Mouse (Mus musculus) MEL (cell line): ENCODE measurements around the gene Atp13a3. TPM values are rescaled to one million over a fixed set of nuclear protein-coding genes. Genes with fewer than 3 reads are reported as not detected.

Source experiments
- DNase-seq: peaks from one replicate; pipeline ENCODE4 v3.0.0; 2011; ENCODE audit warnings: low read depth, low spot score
- H3K27ac ChIP-seq: 2 replicates; pipeline ENCODE4 v1.5.1; 2012; ENCODE audit warnings: low read depth, mild to moderate bottlenecking, control low read depth, low read length, moderate library complexity; ENCODE audit not compliant: control insufficient read depth
- H3K27me3 ChIP-seq, 2 experiments: fragments of 150-350 bp in 1 of 2; sonication (generic) in 1 of 2; 2 replicates each; pipeline ENCODE4 v1.6.1; 2012; ENCODE audit warnings: low read length in 2 of 2, mild to moderate bottlenecking in 2 of 2, improper control_type of control experiment in 1 of 2, moderate library complexity in 1 of 2; ENCODE audit not compliant: insufficient read depth in 2 of 2, control insufficient read depth in 1 of 2
- H3K36me3 ChIP-seq, 2 experiments: 2 replicates each; pipeline ENCODE4 v1.6.1; 2012 to 2014; ENCODE audit warnings: low read length in 2 of 2, improper control_type of control experiment in 1 of 2, inconsistent platforms in 1 of 2, mild to moderate bottlenecking in 1 of 2; ENCODE audit not compliant: insufficient read depth in 2 of 2, control insufficient read depth in 1 of 2
- H3K4me1 ChIP-seq, 2 experiments: fragments of 150-350 bp in 1 of 2; sonication (generic) in 1 of 2; 2 replicates each; pipeline ENCODE4 v1.6.1; 2012; ENCODE audit warnings: low read length in 2 of 2, improper control_type of control experiment in 1 of 2, mild to moderate bottlenecking in 1 of 2; ENCODE audit not compliant: insufficient read depth in 2 of 2, control insufficient read depth in 1 of 2
- H3K4me3 ChIP-seq, 2 experiments: fragments of 150-350 bp in 1 of 2; sonication (generic) in 1 of 2; 2 replicates each; pipeline ENCODE4 v1.5.1; 2012; ENCODE audit warnings: low read depth in 2 of 2, low read length in 2 of 2, mild to moderate bottlenecking in 2 of 2, moderate library complexity in 2 of 2, control low read depth in 1 of 2, improper control_type of control experiment in 1 of 2; ENCODE audit not compliant: control insufficient read depth in 1 of 2, insufficient read depth in 1 of 2
- H3K79me2 ChIP-seq: 2 replicates; pipeline ENCODE4 v1.6.1; 2012; ENCODE audit warnings: mild to moderate bottlenecking, low read length, moderate library complexity; ENCODE audit not compliant: control insufficient read depth, poor library complexity, insufficient read depth
- H3K9ac ChIP-seq: 2 replicates; pipeline ENCODE4 v1.6.1; 2012; ENCODE audit warnings: low read depth, mild to moderate bottlenecking, control low read depth, low read length, moderate library complexity; ENCODE audit not compliant: control insufficient read depth, poor library complexity, severe bottlenecking
- H3K9me3 ChIP-seq: fragments of 150-350 bp; sonication (generic); replicated peaks from 2 replicates; pipeline ENCODE4 v1.6.1; 2012; ENCODE audit warnings: mild to moderate bottlenecking, low read length, improper control_type of control experiment, moderate library complexity; ENCODE audit not compliant: insufficient read depth
- CHD1 ChIP-seq: IDR thresholded peaks from 2 replicates; pipeline ENCODE4 v1.6.1; 2012; ENCODE audit warnings: low read depth, mild to moderate bottlenecking, inconsistent platforms, low read length, improper control_type of control experiment
- CHD2 ChIP-seq: IDR thresholded peaks from 2 replicates; pipeline ENCODE4 v1.6.1; 2011; ENCODE audit warnings: low read length, improper control_type of control experiment
- CTCF ChIP-seq, 3 experiments: IDR thresholded peaks in 2 of 3; conservative IDR thresholded peaks in 1 of 3; 2 replicates each; pipeline ENCODE4 v1.5.1; 2011 to 2012; ENCODE audit warnings: low read length in 3 of 3, low read depth in 2 of 3, mild to moderate bottlenecking in 2 of 3, improper control_type of control experiment in 1 of 3, inconsistent platforms in 1 of 3, mixed read lengths in 1 of 3, moderate library complexity in 1 of 3; ENCODE audit not compliant: control insufficient read depth in 1 of 3, insufficient read depth in 1 of 3, poor library complexity in 1 of 3, severe bottlenecking in 1 of 3
- ELF1 ChIP-seq: IDR thresholded peaks from 2 replicates; pipeline ENCODE4 v1.6.1; 2014; ENCODE audit warnings: low read depth, mild to moderate bottlenecking, inconsistent platforms, low read length, improper control_type of control experiment, moderate library complexity
- EP300 ChIP-seq, 2 experiments: IDR thresholded peaks; 2 replicates each; pipeline ENCODE4 v1.6.1; 2011; ENCODE audit warnings: improper control_type of control experiment in 2 of 2, low read length in 2 of 2, low read depth in 1 of 2, mild to moderate bottlenecking in 1 of 2
- ETS1 ChIP-seq: IDR thresholded peaks from 2 replicates; pipeline ENCODE4 v1.6.1; 2012; ENCODE audit warnings: low read depth, mild to moderate bottlenecking, inconsistent platforms, low read length, improper control_type of control experiment, moderate library complexity
- GABPA ChIP-seq: IDR thresholded peaks from 2 replicates; pipeline ENCODE4 v1.6.1; 2012; ENCODE audit warnings: low read depth, mild to moderate bottlenecking, inconsistent platforms, low read length, improper control_type of control experiment, moderate library complexity
- GATA1 ChIP-seq: IDR thresholded peaks from 2 replicates; pipeline ENCODE4 v1.6.1; 2011; ENCODE audit warnings: low read depth, low read length, improper control_type of control experiment
- HCFC1 ChIP-seq: IDR thresholded peaks from 2 replicates; pipeline ENCODE4 v1.6.1; 2012; ENCODE audit warnings: low read depth, mild to moderate bottlenecking, inconsistent platforms, low read length, improper control_type of control experiment, moderate library complexity
- JUND ChIP-seq: IDR thresholded peaks from 2 replicates; pipeline ENCODE4 v1.6.1; 2011; ENCODE audit warnings: low read depth, mild to moderate bottlenecking, improper control_type of control experiment, low read length
- KAT2A ChIP-seq: conservative IDR thresholded peaks from 2 replicates; pipeline ENCODE4 v1.6.1; 2012; ENCODE audit warnings: low read depth, low read length, improper control_type of control experiment, inconsistent platforms
- MAFK ChIP-seq: IDR thresholded peaks from 2 replicates; pipeline ENCODE4 v1.6.1; 2011; ENCODE audit warnings: low read depth, mild to moderate bottlenecking, low read length, improper control_type of control experiment, borderline replicate concordance
- MAZ ChIP-seq: IDR thresholded peaks from 2 replicates; pipeline ENCODE4 v1.6.1; 2012; ENCODE audit warnings: low read depth, mild to moderate bottlenecking, inconsistent platforms, low read length, improper control_type of control experiment
- MEF2A ChIP-seq: IDR thresholded peaks from 2 replicates; pipeline ENCODE4 v1.6.1; 2014; ENCODE audit warnings: low read depth, mild to moderate bottlenecking, inconsistent platforms, low read length, improper control_type of control experiment; ENCODE audit not compliant: poor library complexity, insufficient replicate concordance, severe bottlenecking; ENCODE audit errors: extremely low read depth
- MXI1 ChIP-seq: IDR thresholded peaks from 2 replicates; pipeline ENCODE4 v1.6.1; 2011; ENCODE audit warnings: mild to moderate bottlenecking, low read depth, low read length, improper control_type of control experiment
- MYB ChIP-seq: IDR thresholded peaks from 2 replicates; pipeline ENCODE4 v1.6.1; 2011; ENCODE audit warnings: mild to moderate bottlenecking, low read depth, low read length, improper control_type of control experiment
- MYC ChIP-seq: IDR thresholded peaks from 2 replicates; pipeline ENCODE4 v1.6.1; 2011; ENCODE audit warnings: low read depth, mild to moderate bottlenecking, low read length, improper control_type of control experiment, moderate library complexity
- NELFE ChIP-seq: IDR thresholded peaks from 2 replicates; pipeline ENCODE4 v1.6.1; 2011; ENCODE audit warnings: low read depth, low read length, improper control_type of control experiment
- NRF1 ChIP-seq: IDR thresholded peaks from 2 replicates; pipeline ENCODE4 v1.6.1; 2014; ENCODE audit warnings: low read depth, mild to moderate bottlenecking, inconsistent platforms, low read length, improper control_type of control experiment, moderate library complexity; ENCODE audit not compliant: poor library complexity, insufficient read depth, severe bottlenecking
- POLR2A ChIP-seq, 2 experiments: IDR thresholded peaks; 2 replicates each; pipeline ENCODE4 v1.6.1; 2011 to 2012; ENCODE audit warnings: low read length in 2 of 2, mild to moderate bottlenecking in 2 of 2, control low read depth in 1 of 2, improper control_type of control experiment in 1 of 2, low read depth in 1 of 2, moderate library complexity in 1 of 2; ENCODE audit not compliant: control insufficient read depth in 1 of 2, insufficient read depth in 1 of 2, poor library complexity in 1 of 2
- POLR2AphosphoS2 ChIP-seq: IDR thresholded peaks from 2 replicates; pipeline ENCODE4 v1.6.1; 2011; ENCODE audit warnings: low read length, improper control_type of control experiment
- POLR2AphosphoS5 ChIP-seq: IDR thresholded peaks from 2 replicates; pipeline ENCODE4 v1.6.1; 2012; ENCODE audit warnings: low read depth, borderline replicate concordance, mild to moderate bottlenecking, inconsistent platforms, low read length, moderate library complexity, mixed read lengths
- RAD21 ChIP-seq: IDR thresholded peaks from 2 replicates; pipeline ENCODE4 v1.6.1; 2011; ENCODE audit warnings: mild to moderate bottlenecking, low read depth, low read length, improper control_type of control experiment
- RCOR1 ChIP-seq: IDR thresholded peaks from 2 replicates; pipeline ENCODE4 v1.6.1; 2012; ENCODE audit warnings: low read depth, mild to moderate bottlenecking, inconsistent platforms, low read length, improper control_type of control experiment
- SIN3A ChIP-seq: IDR thresholded peaks from 2 replicates; pipeline ENCODE4 v1.6.1; 2012; ENCODE audit warnings: low read length, improper control_type of control experiment, inconsistent platforms
- SMC3 ChIP-seq: IDR thresholded peaks from 2 replicates; pipeline ENCODE4 v1.6.1; 2011; ENCODE audit warnings: low read depth, low read length, improper control_type of control experiment
- TAL1 ChIP-seq: IDR thresholded peaks from 2 replicates; pipeline ENCODE4 v1.6.1; 2012; ENCODE audit warnings: mild to moderate bottlenecking, inconsistent platforms, low read length, moderate library complexity, mixed read lengths
- TCF12 ChIP-seq: IDR thresholded peaks from 2 replicates; pipeline ENCODE4 v1.6.1; 2014; ENCODE audit warnings: low read depth, mild to moderate bottlenecking, inconsistent platforms, low read length, improper control_type of control experiment, moderate library complexity
- UBTF ChIP-seq: IDR thresholded peaks from 2 replicates; pipeline ENCODE4 v1.6.1; 2012; ENCODE audit warnings: low read depth, mild to moderate bottlenecking, inconsistent platforms, low read length, improper control_type of control experiment, moderate library complexity, borderline replicate concordance; ENCODE audit not compliant: insufficient read depth
- USF1 ChIP-seq: IDR thresholded peaks from 2 replicates; pipeline ENCODE4 v1.6.1; 2014; ENCODE audit warnings: low read depth, mild to moderate bottlenecking, inconsistent platforms, low read length, improper control_type of control experiment, moderate library complexity
- USF2 ChIP-seq, 2 experiments: IDR thresholded peaks; 2 replicates each; pipeline ENCODE4 v1.6.1; 2011 to 2012; ENCODE audit warnings: improper control_type of control experiment in 2 of 2, low read length in 2 of 2, borderline replicate concordance in 1 of 2, inconsistent platforms in 1 of 2, low read depth in 1 of 2, mild to moderate bottlenecking in 1 of 2; ENCODE audit not compliant: insufficient read depth in 1 of 2
- ZC3H11A ChIP-seq: IDR thresholded peaks from 2 replicates; pipeline ENCODE4 v1.6.1; 2012; ENCODE audit warnings: low read depth, mild to moderate bottlenecking, inconsistent platforms, low read length, improper control_type of control experiment
- ZKSCAN1 ChIP-seq: IDR thresholded peaks from 2 replicates; pipeline ENCODE4 v1.6.1; 2012; ENCODE audit warnings: low read depth, mild to moderate bottlenecking, inconsistent platforms, low read length, improper control_type of control experiment, moderate library complexity
- ZMIZ1 ChIP-seq: IDR thresholded peaks from 2 replicates; pipeline ENCODE4 v1.6.1; 2012; ENCODE audit warnings: low read depth, mild to moderate bottlenecking, inconsistent platforms, low read length, improper control_type of control experiment, moderate library complexity
- ZNF384 ChIP-seq: IDR thresholded peaks from 2 replicates; pipeline ENCODE4 v1.6.1; 2012; ENCODE audit warnings: low read depth, mild to moderate bottlenecking, inconsistent platforms, low read length, improper control_type of control experiment
- polyA plus RNA-seq, 2 experiments: library from polyadenylated mRNA; stranded (reverse) in 1 of 2; unstranded in 1 of 2; fragments of >175 nt in 1 of 2; fragments of >200 nt in 1 of 2; gene quantifications; 2 replicates each; pipeline versions ENCODE4 v1.2.1 to v1.2.4; 2012; ENCODE audit warnings: low replicate concordance in 2 of 2, low read depth in 1 of 2; ENCODE audit not compliant: insufficient read length in 2 of 2, insufficient read depth in 1 of 2, missing spikeins in 1 of 2
- total RNA-seq: library from RNA; depleted of rRNA; stranded (reverse); fragments of 300-350 nt; gene quantifications from 2 replicates; pipeline ENCODE4 v1.2.3, GENCODE M21; 2012

Atp13a3 gene
- total and polyA plus RNA-seq, 3 experiments: 93.3 to 120 (median 117) TPM

DNA sequence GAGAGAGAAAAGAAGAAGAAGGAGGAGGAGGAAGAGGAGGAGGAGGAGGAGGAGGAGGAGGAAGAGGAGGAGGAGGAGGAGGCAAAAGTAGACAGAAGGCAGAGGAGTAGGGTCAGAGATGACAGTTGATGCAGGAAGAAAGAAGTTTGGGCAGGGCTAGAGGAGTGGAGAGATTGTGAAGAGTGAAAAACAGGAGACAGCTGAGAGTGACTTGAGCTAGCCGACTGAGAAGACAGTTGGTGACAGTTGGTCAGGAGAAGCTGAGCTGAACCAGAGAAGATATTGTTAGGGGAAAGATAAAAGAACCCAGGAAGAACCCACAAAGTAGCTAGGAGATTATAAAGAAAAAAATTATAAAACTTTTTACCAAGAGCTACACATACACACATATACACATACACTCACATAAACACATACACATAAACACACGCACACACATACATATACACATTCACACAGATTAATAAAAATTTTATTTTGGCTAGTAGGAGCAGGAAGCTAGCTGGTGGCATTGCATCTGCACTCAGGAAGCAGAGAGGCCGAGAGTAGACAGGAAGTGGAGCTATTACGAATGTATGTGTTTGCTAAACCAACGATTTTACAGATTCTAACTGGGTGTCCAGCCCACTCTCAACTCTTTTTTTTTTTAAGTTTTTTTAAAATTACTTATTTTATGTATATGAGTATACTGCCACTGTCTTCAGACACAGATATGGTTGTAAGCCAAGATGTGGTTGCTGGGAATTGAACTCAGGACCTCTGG, 47.6 kb upstream of the Atp13a3 start:
- Histone ChIP-seq H3K27me3 (no peaks in the 10 kb centered on the region), H3K4me1 (peaks cover 38 to 56% of the 10 kb centered on the region in 2 experiments)
- TF ChIP-seq ETS1: peak; percentile 95
- no peak for TF ChIP-seq CHD1
- no peak for TF ChIP-seq CHD2
- TF ChIP-seq KAT2A: no peak
- TF ChIP-seq SMC3: no peak
- no peak for TF ChIP-seq ZKSCAN1
- TF ChIP-seq MEF2A: no peak
- TF ChIP-seq TAL1: peak; percentile 53; the same call in 1 of the 2 replicates
- TF ChIP-seq ZNF384: peak; percentile 86
- TF ChIP-seq NRF1: no peak
- TF ChIP-seq ZMIZ1: peak; percentile 53
- no peak for TF ChIP-seq USF2 (IDR thresholded peaks at IDR 0.05; ENCODE audit: borderline replicate concordance in 1 of 2, insufficient read depth in 1 of 2, low read depth in 1 of 2, low read length in 2 of 2)
- peak; percentile 97 to 99 for TF ChIP-seq EP300 (IDR thresholded peaks at IDR 0.05; ENCODE audit: low read depth in 1 of 2, low read length in 2 of 2)
- TF ChIP-seq UBTF: no peak
- peak; percentile 95 for TF ChIP-seq TCF12
- TF ChIP-seq SIN3A: peak; percentile 92
- TF ChIP-seq RAD21: no peak; the same call in none of the 2 replicates
- peak; percentile 61 for TF ChIP-seq NELFE
- peak; percentile 72 for TF ChIP-seq ELF1
- no peak for TF ChIP-seq CTCF (IDR thresholded peaks at IDR 0.05 in 2 of 3, conservative IDR thresholded peaks at IDR 0.05 in 1 of 3; ENCODE audit: control insufficient read depth in 1 of 3, insufficient read depth in 1 of 3, low read depth in 2 of 3, low read length in 3 of 3, poor library complexity in 1 of 3, severe bottlenecking in 1 of 3)
- peak; percentile 100 for TF ChIP-seq MYB
- peak; percentile 80 for TF ChIP-seq RCOR1
- TF ChIP-seq POLR2AphosphoS2: no peak; the same call in 1 of the 2 replicates
- TF ChIP-seq JUND: peak; percentile 87
- no peak for TF ChIP-seq GABPA
- no peak for TF ChIP-seq ZC3H11A
- TF ChIP-seq MYC: no peak; the same call in 1 of the 2 replicates
- no peak for TF ChIP-seq USF1
- peak; percentile 61 for TF ChIP-seq MAZ
- TF ChIP-seq MAFK: peak; percentile 4; the same call in 1 of the 2 replicates
- peak; percentile 27 to 57; a peak in 2 of 4 replicates for TF ChIP-seq POLR2A (IDR thresholded peaks at IDR 0.05; ENCODE audit: control insufficient read depth in 1 of 2, insufficient read depth in 1 of 2, low read depth in 1 of 2, low read length in 2 of 2, poor library complexity in 1 of 2)
- TF ChIP-seq HCFC1: peak; percentile 41; the same call in 1 of the 2 replicates
- no peak for TF ChIP-seq POLR2AphosphoS5
- TF ChIP-seq GATA1: peak; percentile 98
- no peak; the same call in 1 of the 2 replicates for TF ChIP-seq MXI1

More for the DNA sequence above, 47.6 kb upstream of the Atp13a3 start:
- H3K36me3 ChIP-seq: peaks cover 0 to 78% of the 10 kb centered on the region in 2 experiments; a peak in 2 of 4 replicates
- peak overlapping the region; percentile 67 for H3K9ac ChIP-seq
- peak; percentile 93 for DNase-seq
- H3K9me3 ChIP-seq: no peaks in the 10 kb centered on the region
- H3K27ac ChIP-seq: peak overlapping the region; percentile 100
- H3K4me3 ChIP-seq: peak overlapping the region; percentile 19 to 34
- H3K79me2 ChIP-seq: no peaks in the 10 kb centered on the region; the same call in 1 of the 2 replicates
